Mouse (Mus musculus) bone marrow macrophage, adult 2 months (primary cell): ENCODE measurements around the gene Fbxo36.

Source experiments
- CTCF ChIP-seq: IDR thresholded peaks from 2 replicates; pipeline ENCODE4 v1.5.1; 2012; ENCODE audit warnings: low read depth, mild to moderate bottlenecking, low read length, moderate library complexity
- POLR2A ChIP-seq: IDR thresholded peaks from 2 replicates; pipeline ENCODE4 v1.6.1; 2012; ENCODE audit warnings: mild to moderate bottlenecking, low read depth, low read length, borderline replicate concordance

DNA sequence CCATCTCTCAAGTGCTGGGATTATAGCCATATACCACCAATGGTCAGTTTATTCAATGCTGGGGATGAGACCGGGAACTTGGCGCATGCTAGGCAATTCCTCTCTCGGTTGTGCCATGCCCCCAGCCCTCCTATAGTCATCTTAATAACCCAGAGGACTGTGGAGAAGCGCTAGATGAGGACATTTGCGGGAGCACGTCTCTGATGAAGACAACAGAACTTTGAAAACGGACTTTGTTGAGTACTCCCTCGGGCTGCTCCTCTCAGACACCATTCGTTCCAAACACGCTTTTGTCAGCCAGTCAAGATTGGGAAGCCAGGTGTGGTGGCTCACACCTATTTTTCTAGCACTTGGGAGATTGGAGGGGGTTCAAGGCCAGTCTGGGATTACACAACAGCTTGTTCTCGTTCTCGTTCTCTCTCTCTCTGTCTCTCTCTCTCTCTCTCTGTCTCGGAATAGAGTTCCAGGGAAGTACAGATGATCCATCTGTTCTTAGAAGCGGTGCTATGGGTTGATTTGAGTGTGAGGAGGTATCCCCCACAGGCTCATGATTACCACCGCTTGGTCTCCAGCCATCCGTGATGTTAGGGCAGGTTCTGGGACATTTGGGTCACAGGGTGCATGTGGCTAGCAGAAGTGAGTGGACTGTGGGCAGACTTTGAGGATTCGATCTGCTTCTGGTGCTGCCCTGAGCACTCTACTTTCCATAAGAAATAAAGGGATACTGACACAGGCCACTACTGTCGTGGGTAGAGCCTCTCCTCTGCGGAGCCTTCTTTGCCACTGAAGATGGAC, 97.3 kb downstream of the Fbxo36 start:
- TF ChIP-seq CTCF (no peak), POLR2A (no peak)
